Mouse (Mus musculus): ENCODE data around the gene Ralgps1. TPM values are rescaled to one million over a fixed set of nuclear protein-coding genes. Genes with fewer than 3 reads are reported as not detected.

Ralgps1 gene
- total and polyA plus RNA-seq, 3 experiments, result 0.62 to 2.1 (median 1.5) TPM

DNA sequence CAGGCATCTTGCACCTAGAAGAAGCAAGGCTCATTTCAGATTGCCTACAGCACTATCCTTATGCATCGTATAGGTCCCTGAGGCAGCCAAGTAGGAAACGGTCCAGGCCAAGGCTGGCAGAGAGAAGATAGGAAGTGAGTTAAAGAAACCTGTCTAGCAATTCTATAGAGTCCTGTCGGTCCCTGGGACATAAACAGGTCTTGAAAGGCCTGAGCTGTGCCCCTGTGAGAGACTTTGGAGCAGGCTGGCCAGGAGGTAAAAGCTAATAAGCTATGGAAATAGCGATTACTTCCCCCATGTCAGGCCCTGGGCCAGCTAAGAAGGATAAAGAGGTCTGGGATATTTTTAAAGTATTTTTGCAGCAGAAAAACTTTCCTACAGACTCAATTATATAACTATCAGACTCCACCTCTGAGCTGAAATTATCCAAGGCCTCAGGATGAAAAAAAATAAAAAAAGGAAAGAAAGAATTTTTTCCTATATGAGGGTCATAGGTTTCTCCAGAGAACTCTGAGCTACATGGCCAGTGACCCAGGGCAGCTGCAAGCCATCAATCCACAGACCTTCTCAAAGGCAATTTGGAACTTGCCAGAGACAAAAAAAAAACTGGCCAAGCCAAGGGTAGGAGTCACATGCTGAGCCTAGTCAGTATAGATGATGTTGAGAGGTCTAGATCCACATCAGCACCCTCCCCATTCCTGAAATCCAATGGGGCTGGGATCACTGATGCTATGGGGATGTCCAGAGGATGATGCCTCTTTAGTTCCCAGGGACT, 98.4 kb downstream of the Ralgps1 start:
- in situ Hi-C loops (cut with MboI; ENCODE audit: low pct_ligation_motif_present, low pct_unique_long_range_greater_than_20kb, low sequenced_read_pairs) (no loop called here), dilution Hi-C loops (cut with MboI; ENCODE audit: extremely low pct_ligation_motif_present, extremely low pct_unique_long_range_greater_than_20kb, low sequenced_read_pairs) (no loop called here)
- Histone ChIP-seq H3K9ac (ENCODE audit: insufficient read depth, low read depth) (no peak overlapping the region), H3K4me3 (replicated peaks in 1 of 3; ENCODE audit: low read depth in 2 of 3, low read length in 2 of 3, poor library complexity in 1 of 3) (no peak overlapping the region), H3K36me3 (replicated peaks in 1 of 2; ENCODE audit: control insufficient read depth in 1 of 2, insufficient read depth in 1 of 2, low read length in 1 of 2) (peaks cover 0 to 6% of the 10 kb centered on the region in 2 experiments), H3K4me2 (ENCODE audit: insufficient read depth, low read depth, poor library complexity, severe bottlenecking) (no peak overlapping the region), H3K27me3 (replicated peaks) (no peaks in the 10 kb centered on the region), H3K9me3 (replicated peaks; ENCODE audit: low read length) (no peaks in the 10 kb centered on the region), H3K4me1 (ENCODE audit: control insufficient read depth in 1 of 2, insufficient read depth in 2 of 2) (peaks cover 11 to 14% of the 10 kb centered on the region in 2 experiments; a peak in 3 of 4 replicates), H3K79me2 (replicated peaks; ENCODE audit: control insufficient read depth, extremely low read depth, insufficient read depth, poor library complexity, severe bottlenecking) (no peaks in the 10 kb centered on the region), H3K27ac (ENCODE audit: insufficient read depth, low read depth) (no peak overlapping the region)
- no peak for DNase-seq (ENCODE audit: extremely low read depth)
- TF ChIP-seq ELF1 (IDR thresholded peaks at IDR 0.05; ENCODE audit: low read depth, low read length) (no peak), ZC3H11A (IDR thresholded peaks at IDR 0.05; ENCODE audit: low read depth, low read length) (no peak), CTCF (conservative IDR thresholded peaks at IDR 0.05 in 1 of 2, IDR thresholded peaks at IDR 0.05 in 1 of 2; ENCODE audit: low read depth in 2 of 2, low read length in 2 of 2) (no peak), MAZ (IDR thresholded peaks at IDR 0.05; ENCODE audit: low read depth, low read length) (no peak), CHD1 (IDR thresholded peaks at IDR 0.05; ENCODE audit: low read depth, low read length) (no peak), USF2 (conservative IDR thresholded peaks at IDR 0.05; ENCODE audit: low read depth, low read length) (no peak), POLR2AphosphoS2 (IDR thresholded peaks at IDR 0.05; ENCODE audit: low read depth, low read length) (no peak)

DNA sequence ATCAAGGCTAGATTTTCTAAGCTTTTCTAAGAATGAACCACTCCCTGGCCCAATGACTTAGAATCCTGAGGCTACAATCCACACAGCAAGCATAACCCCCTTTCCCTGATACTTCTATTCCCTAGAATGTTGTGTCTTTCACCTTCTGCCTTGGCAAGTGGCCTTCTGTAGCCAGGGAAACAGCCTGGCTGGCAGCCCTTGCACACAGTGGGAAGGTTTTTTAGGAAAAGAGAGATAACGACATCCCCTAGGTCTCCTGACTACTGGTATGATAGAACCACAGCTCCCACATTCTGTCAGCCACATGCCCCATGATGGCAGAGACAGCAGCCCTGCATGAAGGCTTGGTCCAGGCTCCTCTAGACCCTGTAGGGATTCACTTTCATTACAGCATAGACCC, 99.8 kb downstream of the Ralgps1 start:
- in situ Hi-C loops (cut with MboI; ENCODE audit: low pct_ligation_motif_present, low pct_unique_long_range_greater_than_20kb, low sequenced_read_pairs) (no loop called here), dilution Hi-C loops (cut with MboI; ENCODE audit: extremely low pct_ligation_motif_present, extremely low pct_unique_long_range_greater_than_20kb, low sequenced_read_pairs) (no loop called here)
- no peak overlapping the region for H3K4me3 ChIP-seq (replicated peaks in 1 of 3; ENCODE audit: low read depth in 2 of 3, low read length in 2 of 3, poor library complexity in 1 of 3)
- peaks cover 11 to 14% of the 10 kb centered on the region in 2 experiments; a peak in 3 of 4 replicates for H3K4me1 ChIP-seq (ENCODE audit: control insufficient read depth in 1 of 2, insufficient read depth in 2 of 2)
- H3K79me2 ChIP-seq (replicated peaks; ENCODE audit: control insufficient read depth, extremely low read depth, insufficient read depth, poor library complexity, severe bottlenecking), result no peaks in the 10 kb centered on the region
- no peak overlapping the region for H3K9ac ChIP-seq (ENCODE audit: insufficient read depth, low read depth)
- TF ChIP-seq PAX5 (IDR thresholded peaks at IDR 0.05; ENCODE audit: low read length) (no peak), KAT2A (IDR thresholded peaks at IDR 0.05; ENCODE audit: insufficient replicate concordance, low read length) (no peak), MYC (IDR thresholded peaks at IDR 0.05; ENCODE audit: low read depth, low read length) (no peak)
- no peak overlapping the region for H3K4me2 ChIP-seq (ENCODE audit: insufficient read depth, low read depth, poor library complexity, severe bottlenecking)
- no peak overlapping the region for H3K27ac ChIP-seq (ENCODE audit: insufficient read depth, low read depth)
- no peaks in the 10 kb centered on the region for H3K27me3 ChIP-seq (replicated peaks)
- no peaks in the 10 kb centered on the region for H3K9me3 ChIP-seq (replicated peaks; ENCODE audit: low read length)
- peaks cover 0 to 6% of the 10 kb centered on the region in 2 experiments for H3K36me3 ChIP-seq (replicated peaks in 1 of 2; ENCODE audit: control insufficient read depth in 1 of 2, insufficient read depth in 1 of 2, low read length in 1 of 2)
- DNase-seq (ENCODE audit: extremely low read depth), result no peak

DNA sequence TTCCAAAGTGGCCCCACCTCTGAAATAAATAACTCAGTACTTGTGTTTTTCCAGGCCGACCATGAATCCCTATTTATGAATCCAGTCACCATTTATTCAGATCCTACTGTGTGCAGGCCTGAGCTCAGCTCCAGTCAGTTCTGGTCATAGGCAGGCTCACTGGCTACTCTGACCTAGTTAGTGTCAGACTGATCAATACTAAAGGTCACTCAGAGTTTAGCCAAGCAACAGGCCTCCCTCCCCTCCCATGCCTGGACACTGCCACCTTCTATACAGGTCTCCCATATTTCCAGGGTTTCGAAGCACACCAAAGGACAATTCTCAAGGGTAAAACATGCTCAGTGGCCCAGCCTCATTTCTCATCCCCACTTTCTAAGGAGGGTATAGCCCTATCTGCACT, 100.7 kb downstream of the Ralgps1 start:
- Histone ChIP-seq H3K79me2 (replicated peaks; ENCODE audit: control insufficient read depth, extremely low read depth, insufficient read depth, poor library complexity, severe bottlenecking) (no peaks in the 10 kb centered on the region), H3K36me3 (replicated peaks in 1 of 2; ENCODE audit: control insufficient read depth in 1 of 2, insufficient read depth in 1 of 2, low read length in 1 of 2) (peaks cover 0 to 6% of the 10 kb centered on the region in 2 experiments), H3K27me3 (replicated peaks) (no peaks in the 10 kb centered on the region), H3K4me2 (ENCODE audit: insufficient read depth, low read depth, poor library complexity, severe bottlenecking) (no peak overlapping the region), H3K4me1 (ENCODE audit: control insufficient read depth in 1 of 2, insufficient read depth in 2 of 2) (peaks cover 11 to 15% of the 10 kb centered on the region in 2 experiments; a peak in 3 of 4 replicates), H3K9ac (ENCODE audit: insufficient read depth, low read depth) (no peak overlapping the region), H3K27ac (ENCODE audit: insufficient read depth, low read depth) (no peak overlapping the region), H3K4me3 (replicated peaks in 1 of 3; ENCODE audit: low read depth in 2 of 3, low read length in 2 of 3, poor library complexity in 1 of 3) (no peak overlapping the region), H3K9me3 (replicated peaks; ENCODE audit: low read length) (no peaks in the 10 kb centered on the region)
- dilution Hi-C loops (cut with MboI; ENCODE audit: extremely low pct_ligation_motif_present, extremely low pct_unique_long_range_greater_than_20kb, low sequenced_read_pairs) (no loop called here), in situ Hi-C loops (cut with MboI; ENCODE audit: low pct_ligation_motif_present, low pct_unique_long_range_greater_than_20kb, low sequenced_read_pairs) (no loop called here)
- TF ChIP-seq POLR2AphosphoS2 (IDR thresholded peaks at IDR 0.05; ENCODE audit: low read depth, low read length), result no peak
- TF ChIP-seq POLR2A (IDR thresholded peaks at IDR 0.05; ENCODE audit: low read depth, low read length), result no peak
- no peak for TF ChIP-seq TBP (conservative IDR thresholded peaks at IDR 0.05; ENCODE audit: low read depth, low read length)
- TF ChIP-seq JUND (conservative IDR thresholded peaks at IDR 0.05; ENCODE audit: low read depth, low read length), result no peak
- no peak for TF ChIP-seq RCOR1 (conservative IDR thresholded peaks at IDR 0.05; ENCODE audit: low read depth, low read length)
- no peak for TF ChIP-seq MAX (IDR thresholded peaks at IDR 0.05; ENCODE audit: low read length)
- no peak for TF ChIP-seq MAZ (IDR thresholded peaks at IDR 0.05; ENCODE audit: low read depth, low read length)
- TF ChIP-seq MXI1 (IDR thresholded peaks at IDR 0.05; ENCODE audit: low read depth, low read length), result no peak
- TF ChIP-seq USF1 (IDR thresholded peaks at IDR 0.05; ENCODE audit: low read depth, low read length), result no peak
- TF ChIP-seq MEF2A (IDR thresholded peaks at IDR 0.05; ENCODE audit: borderline replicate concordance, low read depth, low read length), result no peak
- TF ChIP-seq SMC3 (IDR thresholded peaks at IDR 0.05; ENCODE audit: low read depth, low read length), result no peak
- TF ChIP-seq MAFK (IDR thresholded peaks at IDR 0.05; ENCODE audit: insufficient replicate concordance, low read length), result no peak
- TF ChIP-seq TCF12 (IDR thresholded peaks at IDR 0.05; ENCODE audit: low read depth, low read length), result no peak
- TF ChIP-seq NRF1 (IDR thresholded peaks at IDR 0.05; ENCODE audit: low read depth, low read length), result no peak
- no peak for TF ChIP-seq RAD21 (IDR thresholded peaks at IDR 0.05; ENCODE audit: low read depth, low read length)
- no peak for TF ChIP-seq E2F4 (IDR thresholded peaks at IDR 0.05; ENCODE audit: insufficient replicate concordance, low read depth, low read length)
- no peak for DNase-seq (ENCODE audit: extremely low read depth)

Measured in CH12.LX (cell line).